Mouse (Mus musculus) E14TG2a.4 (cell line): Measurements from ENCODE around the gene Arid3a.
"Not testable (repeated sequence)": the region's sequence is repeated elsewhere in the genome, so short reads cannot be mapped to it uniquely, and the experiment has no call there.

Experiments
- H3K27me3 ChIP-seq: 2 replicates; pipeline ENCODE4 v1.6.1; 2014; ENCODE audit warnings: low read length, control low read depth; ENCODE audit not compliant: insufficient read depth
- H3K36me3 ChIP-seq: 2 replicates; pipeline ENCODE4 v1.6.1; 2014; ENCODE audit warnings: low read length, control low read depth; ENCODE audit not compliant: insufficient read depth
- H3K4me1 ChIP-seq: replicated peaks from 2 replicates; pipeline ENCODE4 v1.6.1; 2014; ENCODE audit warnings: low read depth, low read length, control low read depth
- H3K4me3 ChIP-seq: replicated peaks from 2 replicates; pipeline ENCODE4 v1.5.1; 2014; ENCODE audit warnings: mild to moderate bottlenecking, low read length
- H3K9me3 ChIP-seq: 2 replicates; pipeline ENCODE4 v1.6.1; 2014; ENCODE audit warnings: low read length, control low read depth
- CTCF ChIP-seq: conservative IDR thresholded peaks from 2 replicates; pipeline ENCODE4 v1.5.1; 2014; ENCODE audit warnings: low read length
- NANOG ChIP-seq: IDR thresholded peaks from 2 replicates; pipeline ENCODE4 v1.6.1; 2014; ENCODE audit warnings: borderline replicate concordance, low read length, mixed read lengths
- POU5F1 ChIP-seq: IDR thresholded peaks from 2 replicates; pipeline ENCODE4 v1.6.1; 2014; ENCODE audit warnings: low read length, borderline replicate concordance

Gene Arid3a

GRCm38 (mm10) chr10:79958140-79958816 lies 31.4 kb downstream of the Arid3a start:
- H3K4me3 ChIP-seq = no peak overlapping the region
- H3K4me1 ChIP-seq = peaks cover 58% of the 10 kb centered on the region
- H3K9me3 ChIP-seq = no peaks in the 10 kb centered on the region
- no peak for TF ChIP-seq POU5F1
- TF ChIP-seq CTCF = peak; percentile 66
- TF ChIP-seq NANOG = no peak
- no peaks in the 10 kb centered on the region for H3K27me3 ChIP-seq
- H3K36me3 ChIP-seq = peaks cover 26% of the 10 kb centered on the region

- Histone ChIP-seq H3K4me1 (peaks cover 66% of the 10 kb centered on the region), H3K36me3 (peaks cover 37% of the 10 kb centered on the region)
- not testable (repeated sequence) for H3K27me3 ChIP-seq, H3K9me3 ChIP-seq, H3K4me3 ChIP-seq
These were observed 32.6 kb downstream of the Arid3a start for GRCm38 (mm10) chr10:79959412-79959811.

- no peaks in the 10 kb centered on the region for H3K9me3 ChIP-seq
These were observed 33.2 kb downstream of the Arid3a start, which contains the start of gene Wdr18 for GRCm38 (mm10) chr10:79959847-79960601. TSS of gene Wdr18 (plus strand) at chr10:79960152.

GRCm38 (mm10) chr10:79960671-79961294 lies 33.9 kb downstream of the Arid3a start:
- H3K27me3 ChIP-seq = no peaks in the 10 kb centered on the region
- peaks cover 51% of the 10 kb centered on the region for H3K36me3 ChIP-seq
- peak overlapping the region; percentile 100 for H3K4me3 ChIP-seq
- peaks cover 70% of the 10 kb centered on the region for H3K4me1 ChIP-seq
- no peak for TF ChIP-seq CTCF
- TF ChIP-seq POU5F1 = no peak
- TF ChIP-seq NANOG = no peak
- H3K9me3 ChIP-seq = no peaks in the 10 kb centered on the region

More at GRCm38 (mm10) chr10:79959847-79960601, 33.2 kb downstream of the Arid3a start, which contains the start of gene Wdr18:
- TF ChIP-seq CTCF (peak; percentile 78), NANOG (no peak)
- peak within 1 kb of the TSS; percentile 100 for H3K4me3 ChIP-seq
- H3K27me3 ChIP-seq = no peaks in the 10 kb centered on the region
- H3K4me1 ChIP-seq = peaks cover 71% of the 10 kb centered on the region
- H3K36me3 ChIP-seq = peaks cover 44% of the 10 kb centered on the region

DNA sequence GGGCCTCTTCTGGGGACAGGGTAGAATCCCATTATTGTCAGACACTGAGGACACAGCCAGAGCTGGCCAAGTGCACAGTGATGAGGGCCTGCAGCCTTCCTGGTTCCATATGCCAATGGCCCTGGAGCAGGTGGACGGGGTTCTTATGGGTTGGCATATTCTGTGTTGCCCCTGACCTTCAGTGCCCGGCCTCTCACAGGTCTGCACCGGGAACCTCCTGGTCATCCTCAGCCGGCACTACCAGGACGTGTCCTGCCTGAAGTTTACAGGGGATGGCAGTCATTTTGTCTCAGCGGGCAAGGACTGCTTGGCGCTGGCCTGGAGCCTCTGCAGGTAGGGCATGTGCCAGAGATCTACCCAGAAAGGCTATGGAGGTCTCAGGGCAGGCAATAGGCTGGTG lies 37.9 kb downstream of the Arid3a start:
- Histone ChIP-seq H3K36me3 (peaks cover 90% of the 10 kb centered on the region), H3K27me3 (peaks cover 5% of the 10 kb centered on the region), H3K4me3 (no peak overlapping the region), H3K4me1 (peaks cover 80% of the 10 kb centered on the region), H3K9me3 (no peaks in the 10 kb centered on the region)
- TF ChIP-seq CTCF (no peak), POU5F1 (no peak)

DNA sequence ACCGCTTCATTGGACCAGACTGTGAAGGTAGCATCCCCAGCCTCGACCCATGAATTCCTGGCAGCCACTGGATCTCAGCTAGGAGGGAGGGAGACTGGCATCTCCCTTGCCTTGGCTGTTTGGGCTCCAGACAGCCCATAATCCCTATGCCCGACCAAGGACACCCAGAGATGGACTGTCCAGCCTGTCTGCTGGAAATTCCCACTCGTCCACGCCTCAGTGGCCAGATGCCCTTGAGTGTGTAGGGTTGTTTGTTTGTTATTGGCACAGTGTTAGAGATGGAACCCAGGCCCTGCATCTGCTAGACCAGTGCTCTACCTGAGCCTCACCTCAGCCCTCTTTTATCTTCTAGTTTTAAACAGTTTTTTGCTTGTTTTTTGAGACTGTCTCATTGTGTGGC lies 38.5 kb downstream of the Arid3a start:
- Histone ChIP-seq H3K27me3 (peaks cover 9% of the 10 kb centered on the region), H3K36me3 (peaks cover 90% of the 10 kb centered on the region), H3K9me3 (no peaks in the 10 kb centered on the region), H3K4me3 (no peak overlapping the region), H3K4me1 (peaks cover 82% of the 10 kb centered on the region)
- TF ChIP-seq NANOG = no peak
- no peak for TF ChIP-seq POU5F1
- no peak for TF ChIP-seq CTCF

DNA sequence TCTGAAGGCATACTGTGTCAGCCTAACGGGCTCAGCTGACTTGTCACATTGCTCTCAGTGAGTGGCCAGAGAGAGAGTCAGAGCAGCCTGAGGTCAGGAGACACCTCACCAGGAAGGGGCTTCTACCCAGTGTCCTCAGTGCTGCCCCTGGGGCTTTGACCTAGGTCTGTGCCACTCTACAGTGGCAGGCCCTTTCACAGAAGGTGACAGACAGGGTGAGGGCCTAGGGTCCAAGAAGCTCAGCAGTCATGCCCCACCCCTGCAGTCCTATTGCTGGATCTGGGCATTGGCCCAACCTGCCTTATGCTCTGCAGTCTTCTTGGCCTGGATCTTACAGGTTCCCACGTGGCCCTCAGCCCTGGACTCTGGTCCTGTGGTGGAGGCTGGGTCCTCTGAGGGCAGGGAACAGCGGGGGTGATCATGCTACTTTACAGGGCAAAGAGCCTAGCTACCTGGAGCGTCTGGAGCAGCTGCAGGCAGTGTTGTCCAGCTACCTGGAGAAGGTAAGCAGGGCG lies 40.1 kb downstream of the Arid3a start:
- Histone ChIP-seq H3K9me3 (no peaks in the 10 kb centered on the region), H3K36me3 (peaks cover 77% of the 10 kb centered on the region), H3K27me3 (peaks cover 26% of the 10 kb centered on the region), H3K4me3 (no peak overlapping the region), H3K4me1 (peaks cover 82% of the 10 kb centered on the region)
- TF ChIP-seq POU5F1 = no peak
- TF ChIP-seq NANOG = no peak
- no peak for TF ChIP-seq CTCF

DNA sequence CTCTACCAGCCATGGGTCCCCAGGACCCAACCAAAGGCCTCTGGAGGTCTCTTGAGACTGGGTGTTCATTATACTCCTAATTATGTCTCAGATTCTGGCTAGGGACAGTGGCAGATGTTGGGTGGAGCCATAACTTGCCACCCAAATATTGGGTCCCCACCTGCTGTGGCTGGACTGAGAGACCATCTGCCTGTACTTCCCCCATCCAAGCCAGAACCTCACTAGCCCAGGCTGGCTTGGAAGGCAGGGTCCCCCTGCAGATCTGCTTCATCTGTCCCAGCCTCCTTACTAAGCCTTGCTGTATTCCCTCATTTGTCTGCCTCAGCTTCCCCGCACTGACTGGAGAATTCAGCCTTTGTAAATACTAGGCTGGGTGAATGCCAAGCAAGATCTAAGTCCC lies 41.3 kb downstream of the Arid3a start:
- peaks cover 65% of the 10 kb centered on the region for H3K36me3 ChIP-seq
- no peak overlapping the region for H3K4me3 ChIP-seq
- H3K9me3 ChIP-seq = no peaks in the 10 kb centered on the region
- H3K27me3 ChIP-seq = peaks cover 37% of the 10 kb centered on the region
- H3K4me1 ChIP-seq = peaks cover 80% of the 10 kb centered on the region
- TF ChIP-seq CTCF (no peak), NANOG (no peak), POU5F1 (no peak)
